20 mouse cellular contexts compared by ENCODE assay signal in genomic region chr9:124412921-124413320, GRCm38 (mm10).
"Had no signal": no experiment of that assay in that cellular context is flagged by ENCODE, and none has a peak within 500 bp of the region (broad histone marks: within the 10 kb centered on the region; RNA-seq: fewer than 3 reads in every experiment).

No protein-coding gene starts in this region.

- H3K4me3 ChIP-seq: limb, embryonic 10.5 days; limb, embryonic 13.5 days; liver, embryonic 12.5 days; liver, embryonic 15.5 days; lung, embryonic 15.5 days; megakaryocyte, embryonic 14.5 days; midbrain, embryonic 10.5 days; midbrain, embryonic 13.5 days; myocyte had no signal

- H3K36me3 ChIP-seq: limb, embryonic 10.5 days; limb, embryonic 13.5 days; liver, embryonic 12.5 days; liver, embryonic 15.5 days; lung, embryonic 15.5 days; midbrain, embryonic 10.5 days; midbrain, embryonic 13.5 days had no signal

- DNase-seq: kidney, adult 11 months; kidney, adult 9 months; kidney, postnatal 14 days; kidney, postnatal 4 days; liver; lung, adult 18-20 months; lung, postnatal 10 days; lung, postnatal 36 days; right cerebral cortex, postnatal 4 days had no signal

- H3K4me1 ChIP-seq: limb, embryonic 10.5 days; limb, embryonic 13.5 days; liver, embryonic 12.5 days; liver, embryonic 15.5 days; lung, embryonic 15.5 days; megakaryocyte, embryonic 14.5 days; midbrain, embryonic 10.5 days; midbrain, embryonic 13.5 days had no signal

- H3K27ac ChIP-seq: limb, embryonic 10.5 days; limb, embryonic 13.5 days; liver, embryonic 12.5 days; liver, embryonic 15.5 days; lung, embryonic 15.5 days; midbrain, embryonic 10.5 days; midbrain, embryonic 13.5 days; stomach, postnatal 0 days had no signal

- H3K27me3 ChIP-seq: limb, embryonic 13.5 days; liver, embryonic 12.5 days; liver, embryonic 15.5 days; lung, embryonic 15.5 days; megakaryocyte, embryonic 14.5 days; midbrain, embryonic 13.5 days had no signal

- ATAC-seq: liver, embryonic 12.5 days; midbrain, embryonic 13.5 days; midbrain, embryonic 16.5 days had no signal
